Mouse (Mus musculus): ENCODE measurements around the gene Rabgap1l.

GRCm38 (mm10) chr1:160465186-160465585, 327.8 kb downstream of the Rabgap1l start:
- TF ChIP-seq POLR2A (IDR thresholded peaks at IDR 0.05; ENCODE audit: control insufficient read depth, low read depth, low read length) (no peak), CTCF (IDR thresholded peaks at IDR 0.05; ENCODE audit: control insufficient read depth, insufficient read depth, insufficient replicate concordance, low read depth, low read length) (no peak)
